Mouse (Mus musculus): ENCODE measurements at regions not wholly inside any gene's neighbourhood (a gene's known extent, or its start where the extent isn't known, plus 50 kb on each side); places are given as distances from the start of the nearest gene placed in this dataset.

GRCm38 (mm10) chr3:35496027-35496824 lies 257.7 kb upstream of the Atp11b start:
- no peak for DNase-seq (ENCODE audit: low read depth, low spot score)

DNA sequence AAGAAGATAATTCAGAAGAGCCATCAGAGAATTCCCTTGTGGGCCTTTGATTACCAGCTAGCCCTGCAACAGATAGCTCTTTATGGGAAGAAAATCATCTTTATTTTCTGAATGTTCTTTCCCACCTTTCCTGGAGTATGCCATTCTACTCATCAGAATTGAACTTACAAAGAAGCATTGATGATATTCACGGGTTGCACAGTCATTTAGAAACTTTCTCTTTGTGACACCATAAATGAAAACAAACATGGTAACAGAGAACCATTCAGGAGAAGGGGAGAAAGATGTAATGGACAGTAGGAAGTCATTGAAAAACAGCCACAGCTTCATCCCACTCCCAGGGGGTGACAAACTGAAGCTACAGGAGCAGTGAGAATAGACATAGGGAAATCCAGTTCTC lies 243.6 kb upstream of the Atp11b start:
- no peak for DNase-seq (ENCODE audit: low read depth, low spot score)

DNA sequence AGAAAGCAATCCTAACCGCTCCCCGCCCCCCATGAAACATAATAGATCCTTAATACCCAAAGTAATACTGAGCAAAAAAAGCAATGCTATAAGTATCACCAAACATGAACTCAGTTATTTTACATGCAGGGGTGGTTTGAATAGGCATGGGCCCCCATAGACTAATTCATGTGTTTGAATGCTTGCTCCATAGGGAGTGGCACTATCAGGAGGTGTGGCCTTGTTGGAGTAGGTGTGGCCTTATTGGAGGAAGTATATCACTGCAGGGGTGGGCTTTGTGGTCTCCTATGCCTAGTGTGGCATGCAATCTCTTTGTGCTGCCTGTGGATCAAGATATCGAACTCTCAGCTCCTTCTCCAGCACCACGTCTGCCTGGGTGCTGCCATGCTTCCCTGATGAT lies 237.4 kb upstream of the Atp11b start:
- DNase-seq (ENCODE audit: low read depth, low spot score): no peak

GRCm38 (mm10) chr3:35520131-35520530 lies 233.8 kb upstream of the Atp11b start:
- DNase-seq (ENCODE audit: low read depth, low spot score): no peak

DNA sequence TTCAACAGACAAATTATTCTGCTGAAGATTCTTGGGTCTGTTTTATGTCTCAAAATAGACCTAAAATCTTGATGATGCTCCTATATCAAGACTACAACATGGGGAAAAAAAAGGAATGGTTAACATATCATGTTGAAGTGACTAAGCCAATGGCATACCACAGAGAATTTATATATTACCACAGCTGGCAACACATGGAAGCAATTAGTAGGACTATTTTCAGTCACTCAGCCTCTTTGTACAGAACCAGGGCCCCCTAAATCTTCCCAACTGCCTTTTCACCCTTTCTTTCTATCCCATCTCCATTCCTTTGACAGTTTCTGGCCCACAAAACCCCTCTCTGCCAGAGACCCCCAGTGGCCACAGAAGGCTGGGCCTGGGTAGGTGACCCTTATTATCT lies 206.2 kb upstream of the Atp11b start:
- DNase-seq (ENCODE audit: low read depth, low spot score): peak; percentile 25

- DNase-seq (ENCODE audit: low read depth, low spot score): no peak
These were observed 202.1 kb upstream of the Atp11b start for GRCm38 (mm10) chr3:35551791-35552190.

DNA sequence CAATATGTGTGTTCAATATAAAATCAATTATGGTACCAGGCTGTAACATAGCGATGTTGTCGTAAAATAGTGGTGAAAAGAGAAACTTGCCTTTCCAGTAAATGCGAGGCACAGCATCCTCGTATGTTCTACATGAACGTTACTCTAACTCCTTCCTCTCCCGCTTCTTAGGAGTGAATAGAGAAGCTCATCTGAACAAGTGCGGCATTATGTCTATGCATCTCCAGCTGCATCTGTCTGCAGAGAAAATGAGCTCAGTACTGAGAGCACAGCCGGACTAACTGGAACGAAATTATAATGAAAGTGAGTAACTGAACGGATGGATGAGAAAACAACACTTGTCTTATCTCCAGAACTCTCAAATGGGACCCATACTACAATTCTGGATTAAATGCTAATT lies 193.5 kb upstream of the Atp11b start:
- no peak for DNase-seq (ENCODE audit: low read depth, low spot score)

DNA sequence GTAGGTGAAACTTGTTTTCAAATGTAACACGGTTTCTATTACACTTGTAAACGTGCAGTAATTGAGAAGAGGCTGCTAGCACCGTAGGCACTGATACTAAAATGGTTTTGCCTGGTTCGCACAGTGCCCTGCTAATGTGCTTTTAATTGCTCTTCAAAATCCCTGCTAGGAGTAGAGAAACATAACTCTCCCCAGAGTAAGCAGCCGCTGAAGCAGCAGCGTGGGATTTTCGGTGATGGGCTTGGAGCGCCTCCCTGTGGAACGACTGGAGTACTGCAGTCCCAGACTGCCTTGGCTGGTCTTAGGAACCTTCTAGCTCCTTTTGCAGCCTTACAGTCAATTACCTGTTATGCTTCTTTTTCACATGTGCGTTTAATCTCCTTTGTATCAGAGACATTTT lies 179.5 kb upstream of the Atp11b start:
- peak; percentile 76 for DNase-seq (ENCODE audit: low read depth, low spot score)
